Mouse (Mus musculus) lung, adult 2 months (tissue): ENCODE data around the gene Inhba. TPM values are rescaled to one million over a fixed set of nuclear protein-coding genes. Genes with fewer than 3 reads are reported as not detected.

Experiments
- DNase-seq: peaks from one replicate; pipeline ENCODE4 v3.0.0; 2022
- H3K4me1 ChIP-seq: fragments of 200-500 bp; 2 replicates; pipeline ENCODE4 v1.6.1; 2011; ENCODE audit warnings: low read length; ENCODE audit not compliant: control insufficient read depth, insufficient read depth
- H3K4me3 ChIP-seq: fragments of 200-500 bp; replicated peaks from 2 replicates; pipeline ENCODE3; 2011; ENCODE audit warnings: low read depth, mild to moderate bottlenecking, control low read depth, low read length; ENCODE audit errors: extremely low read depth
- CTCF ChIP-seq: fragments of 200-500 bp; IDR thresholded peaks from 2 replicates; pipeline ENCODE4 v1.5.1; 2011; ENCODE audit warnings: mild to moderate bottlenecking, low read length, control low read depth; ENCODE audit not compliant: insufficient read depth
- POLR2A ChIP-seq: fragments of 200-500 bp; IDR thresholded peaks from 2 replicates; pipeline ENCODE4 v1.6.1; 2011; ENCODE audit warnings: low read depth, mild to moderate bottlenecking, control low read depth, low read length, borderline replicate concordance; ENCODE audit errors: extremely low read depth
- WGBS: fragments of 180-500 bp; shearing (Covaris S2); methylation state at CpG from one replicate; pipeline ENCODE4 v1.1.7; 2018; 5-methylcytosine and 5-hydroxymethylcytosine counted together
- polyA plus RNA-seq: library from polyadenylated mRNA; depleted of rRNA; stranded (reverse); fragments of >200 nt; gene quantifications from 2 replicates; pipeline ENCODE4 v1.2.3, GENCODE M21; 2012; rRNA removed

The Inhba gene
- 0.48 and 0.86 TPM in 2 replicates for polyA plus RNA-seq

DNA sequence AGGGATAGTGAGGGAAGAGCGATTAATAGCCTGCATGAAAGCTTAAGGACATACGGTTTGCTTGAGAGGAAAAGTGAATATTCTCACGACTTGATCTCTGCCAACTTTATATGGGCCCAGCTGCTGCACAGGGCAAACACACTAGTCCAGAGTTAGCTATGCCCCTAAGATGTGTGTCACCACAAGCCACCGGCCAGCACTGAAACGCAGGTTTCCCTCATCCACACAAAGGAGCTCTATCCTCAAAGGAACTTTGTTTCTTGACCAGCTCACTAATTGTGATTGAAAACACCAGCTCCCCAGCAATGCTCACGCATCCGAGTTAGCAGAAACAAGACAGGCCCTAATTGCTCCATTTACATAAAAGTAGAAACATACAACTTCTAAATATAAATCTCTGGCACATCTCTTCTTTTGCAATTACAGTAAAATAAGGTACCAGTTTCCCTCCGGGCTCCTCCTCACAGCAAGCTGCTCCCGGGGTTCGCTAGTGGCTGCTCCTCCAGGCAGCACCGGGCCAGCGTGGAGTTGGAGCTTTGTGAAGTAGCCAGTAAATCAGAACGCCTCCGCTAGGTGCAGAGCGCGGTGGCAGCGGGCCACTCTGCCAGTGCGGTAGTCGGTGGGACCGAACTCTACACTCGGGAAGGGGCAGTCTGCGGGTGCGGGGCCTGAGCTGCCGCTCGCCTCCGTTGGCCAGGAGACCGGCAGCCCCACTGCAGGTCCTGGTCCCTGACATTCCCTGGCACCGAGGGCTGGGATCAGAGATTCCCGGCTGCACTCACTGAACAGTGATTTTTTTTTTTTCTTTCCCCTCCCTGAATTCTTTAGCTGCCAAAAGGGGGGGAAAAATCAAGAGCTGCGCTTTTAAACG, at the start of gene Inhba:
TSS of gene Inhba (plus strand) at position 480 of the 871 bp plus-strand sequence.
- WGBS = 15% methylated on average over 31 of the region's 31 CpGs
- no peaks in the 10 kb centered on the region for H3K4me1 ChIP-seq
- TF ChIP-seq POLR2A (no peak), CTCF (no peak)
- peak within 1 kb of the TSS; percentile 61 for H3K4me3 ChIP-seq
- DNase-seq = peak; percentile 46

GRCm38 (mm10) chr13:15976584-15976983, 35.1 kb upstream of the Inhba start:
- WGBS = 90% methylated on average over 1 of the region's 1 CpGs
- Histone ChIP-seq H3K4me1 (no peaks in the 10 kb centered on the region), H3K4me3 (no peak overlapping the region)
- no peak for DNase-seq
- TF ChIP-seq CTCF (no peak), POLR2A (no peak)

DNA sequence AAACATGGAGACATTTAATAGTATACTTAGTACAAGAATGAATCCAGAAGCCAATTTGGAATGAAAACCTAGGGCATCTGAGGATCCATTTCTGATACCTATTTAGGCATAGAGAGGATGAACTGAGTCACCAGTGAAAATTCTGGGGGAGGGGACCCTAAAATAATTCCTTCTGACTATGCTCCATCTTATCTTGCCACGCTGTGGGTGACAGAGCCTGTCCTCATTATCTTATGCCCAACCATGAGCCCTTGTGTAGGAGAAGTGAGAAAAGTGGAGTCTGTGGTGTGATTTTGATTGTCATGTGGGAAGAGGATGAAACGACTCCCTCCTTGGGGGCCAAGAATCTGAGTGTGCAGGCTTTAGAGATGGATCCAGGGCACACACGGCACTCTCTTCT, 32.1 kb upstream of the Inhba start:
- no peaks in the 10 kb centered on the region for H3K4me1 ChIP-seq
- 63% methylated on average over 3 of the region's 3 CpGs for WGBS

GRCm38 (mm10) chr13:15982041-15982440, 29.6 kb upstream of the Inhba start:
- no peak for DNase-seq
- H3K4me1 ChIP-seq = no peaks in the 10 kb centered on the region
- TF ChIP-seq POLR2A (no peak), CTCF (no peak)
- WGBS = 64% methylated on average over 3 of the region's 3 CpGs
- no peak overlapping the region for H3K4me3 ChIP-seq

More for the DNA sequence above, 32.1 kb upstream of the Inhba start:
- H3K4me3 ChIP-seq = no peak overlapping the region
- DNase-seq = no peak
- TF ChIP-seq POLR2A = no peak
- no peak for TF ChIP-seq CTCF

DNA sequence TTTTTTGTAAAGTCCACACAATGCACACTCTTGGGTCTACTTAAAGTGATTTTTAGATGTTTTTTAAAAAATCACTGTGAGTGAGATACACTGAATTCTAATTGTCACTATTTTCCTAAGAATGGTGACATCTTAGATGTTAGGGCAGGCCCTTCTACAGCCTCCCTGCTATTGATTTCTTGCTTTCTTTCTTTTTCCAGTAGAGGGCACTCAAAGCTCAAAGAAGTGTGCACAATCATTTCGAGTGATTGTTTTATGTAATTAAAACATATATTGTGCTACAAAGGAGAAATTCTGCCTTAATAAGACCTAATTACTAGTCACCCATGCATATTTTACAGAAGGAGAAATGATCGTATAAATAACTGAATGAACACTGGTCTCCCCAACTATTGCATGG, 25.9 kb upstream of the Inhba start:
- no peaks in the 10 kb centered on the region for H3K4me1 ChIP-seq
- 59% methylated on average over 2 of the region's 2 CpGs for WGBS
- no peak overlapping the region for H3K4me3 ChIP-seq
- no peak for DNase-seq
- no peak for TF ChIP-seq CTCF
- no peak for TF ChIP-seq POLR2A

DNA sequence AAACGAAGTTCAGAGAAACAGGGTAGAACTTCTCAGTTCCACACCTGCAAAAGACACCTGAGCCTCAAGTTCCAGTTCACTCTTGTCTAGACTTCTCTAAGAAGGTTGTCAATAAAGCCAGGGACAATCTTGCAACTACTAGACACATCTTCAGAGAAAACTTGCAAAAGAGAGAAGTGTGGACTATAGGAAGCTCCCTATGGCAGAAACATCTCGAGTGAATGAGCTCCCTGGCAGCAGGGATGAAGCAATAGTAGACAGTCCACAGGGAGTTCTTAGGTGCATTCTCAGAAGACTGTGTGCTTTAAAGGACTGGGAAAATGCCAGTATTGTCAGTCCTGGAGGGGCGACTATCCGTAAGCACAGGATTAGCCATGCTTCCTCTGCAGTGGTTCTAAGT, 25.5 kb upstream of the Inhba start:
- no peak for TF ChIP-seq POLR2A
- no peak for TF ChIP-seq CTCF
- no peak for DNase-seq
- no peaks in the 10 kb centered on the region for H3K4me1 ChIP-seq
- H3K4me3 ChIP-seq = no peak overlapping the region
- 78% methylated on average over 4 of the region's 4 CpGs for WGBS

- TF ChIP-seq POLR2A = no peak
- TF ChIP-seq CTCF = no peak
- no peaks in the 10 kb centered on the region for H3K4me1 ChIP-seq
- no peak for DNase-seq
- no peak overlapping the region for H3K4me3 ChIP-seq
- WGBS = 53% methylated on average over 2 of the region's 2 CpGs
Measured at GRCm38 (mm10) chr13:15995314-15995713, 16.3 kb upstream of the Inhba start.

DNA sequence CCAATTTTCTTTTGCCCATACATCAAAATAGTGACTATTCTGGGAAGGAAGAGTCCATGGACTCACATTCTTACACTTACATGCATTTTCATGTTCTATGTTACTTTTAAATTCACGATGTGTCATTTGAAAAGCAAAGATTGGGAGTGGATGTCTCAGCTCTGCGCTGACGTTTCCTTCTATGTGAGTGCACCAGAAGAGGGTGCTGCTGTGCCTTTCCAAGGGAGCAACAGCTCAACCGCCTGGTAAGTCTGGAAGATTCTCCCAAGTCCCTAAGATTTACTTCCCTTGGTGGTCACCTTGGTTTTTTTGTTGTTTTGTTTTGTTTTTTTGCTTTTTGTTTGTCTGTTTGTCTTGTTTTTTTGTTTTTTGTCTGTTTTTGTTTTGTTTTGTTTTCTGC, 6.1 kb upstream of the Inhba start:
- TF ChIP-seq CTCF (peak; percentile 61), POLR2A (no peak)
- no peak for DNase-seq
- Histone ChIP-seq H3K4me3 (no peak overlapping the region), H3K4me1 (no peaks in the 10 kb centered on the region)
- 8% methylated on average over 4 of the region's 4 CpGs for WGBS

DNA sequence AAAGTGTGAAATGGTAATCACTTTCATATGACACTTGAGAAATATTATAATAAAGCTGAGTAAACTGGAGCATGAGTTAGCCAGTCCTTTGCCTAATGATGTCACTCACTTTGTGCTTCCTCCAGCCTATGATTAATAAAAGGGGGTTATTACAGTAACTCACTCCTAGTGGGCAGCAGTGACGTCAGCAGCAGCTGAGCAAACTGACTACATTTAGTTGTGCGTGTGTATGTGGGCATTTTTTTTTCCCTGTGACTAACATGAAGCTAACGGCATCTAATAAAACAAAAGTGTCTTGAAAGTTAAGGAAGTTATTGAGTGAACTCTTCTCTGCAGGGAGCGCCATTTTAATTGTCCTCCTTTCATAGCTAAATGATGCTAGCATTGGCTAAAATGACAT, 3.9 kb upstream of the Inhba start:
- 64% methylated on average over 4 of the region's 4 CpGs for WGBS

GRCm38 (mm10) chr13:16008348-16008747, 3.3 kb upstream of the Inhba start:
- WGBS = 55% methylated on average over 1 of the region's 1 CpGs
- no peaks in the 10 kb centered on the region for H3K4me1 ChIP-seq
- no peak for DNase-seq
- H3K4me3 ChIP-seq = no peak overlapping the region
- TF ChIP-seq CTCF (no peak), POLR2A (no peak)

More for the DNA sequence above, 3.9 kb upstream of the Inhba start:
- no peak for TF ChIP-seq CTCF
- H3K4me3 ChIP-seq = no peak overlapping the region
- DNase-seq = no peak
- no peaks in the 10 kb centered on the region for H3K4me1 ChIP-seq
